Mouse (Mus musculus): Measurements from ENCODE around the gene Napa.

The Napa gene

GRCm38 (mm10) chr7:16099901-16100300 is 1.6 kb downstream of the Napa start:
- DNase-seq: no peak

GRCm38 (mm10) chr7:16101081-16101480 is 2.8 kb downstream of the Napa start:
- DNase-seq: no peak

- peak in 1 of 2 experiments; percentile 15 for DNase-seq
Measured at GRCm38 (mm10) chr7:16101726-16102475, 3.6 kb downstream of the Napa start.

- no peak for DNase-seq
Measured at GRCm38 (mm10) chr7:16102686-16103226, 4.5 kb downstream of the Napa start.

- DNase-seq: no peak
Measured at GRCm38 (mm10) chr7:16103760-16104159, 5.5 kb downstream of the Napa start.

GRCm38 (mm10) chr7:16104611-16105388 is 6.5 kb downstream of the Napa start:
- DNase-seq: no peak

- no peak for DNase-seq
Measured at GRCm38 (mm10) chr7:16108886-16109542, 10.8 kb downstream of the Napa start.

- DNase-seq: no peak
Measured at GRCm38 (mm10) chr7:16110158-16110557, 11.9 kb downstream of the Napa start.

GRCm38 (mm10) chr7:16111284-16112090 is 13.2 kb downstream of the Napa start:
- DNase-seq: no peak

GRCm38 (mm10) chr7:16116418-16116817 is 18.2 kb downstream of the Napa start:
- no peak for DNase-seq

GRCm38 (mm10) chr7:16117100-16117499 is 18.8 kb downstream of the Napa start:
- DNase-seq: no peak

- peak; percentile 89 to 91 for DNase-seq
Measured at GRCm38 (mm10) chr7:16119569-16120261, 21.5 kb downstream of the Napa start, which contains the start of gene Kptn. Kptn (plus strand) TSS chr7:16119895.

- no peak for DNase-seq
Measured at GRCm38 (mm10) chr7:16120262-16120600, 22.0 kb downstream of the Napa start.

- no peak for DNase-seq
Measured at GRCm38 (mm10) chr7:16125829-16126228, 27.6 kb downstream of the Napa start.

GRCm38 (mm10) chr7:16128344-16128743 is 30.1 kb downstream of the Napa start:
- no peak for DNase-seq

- no peak for DNase-seq
Measured at GRCm38 (mm10) chr7:16128899-16129298, 30.6 kb downstream of the Napa start.

- DNase-seq: peak; percentile 55 to 70
Measured at GRCm38 (mm10) chr7:16129421-16129845, 31.2 kb downstream of the Napa start, which contains the start of gene Slc8a2. Slc8a2 (plus strand) TSS chr7:16129826.

- no peak for DNase-seq
Measured at GRCm38 (mm10) chr7:16129846-16130691, 31.8 kb downstream of the Napa start.

GRCm38 (mm10) chr7:16130956-16131634 is 32.8 kb downstream of the Napa start:
- no peak for DNase-seq

- no peak for DNase-seq
Measured at GRCm38 (mm10) chr7:16132161-16132581, 33.9 kb downstream of the Napa start.

All from lung, adult 18-20 months (tissue).